Mouse (Mus musculus) stomach, postnatal 0 days (tissue): ENCODE results near the gene Smarcd2.

ENCODE experiments used
- CTCF ChIP-seq: IDR thresholded peaks from 2 replicates; pipeline ENCODE4 v1.5.1; 2016; ENCODE audit warnings: antibody characterized with exemption, low read depth, mild to moderate bottlenecking, moderate library complexity
- EP300 ChIP-seq: optimal IDR thresholded peaks from 2 replicates; pipeline ENCODE3; 2016; ENCODE audit warnings: antibody characterized with exemption

DNA sequence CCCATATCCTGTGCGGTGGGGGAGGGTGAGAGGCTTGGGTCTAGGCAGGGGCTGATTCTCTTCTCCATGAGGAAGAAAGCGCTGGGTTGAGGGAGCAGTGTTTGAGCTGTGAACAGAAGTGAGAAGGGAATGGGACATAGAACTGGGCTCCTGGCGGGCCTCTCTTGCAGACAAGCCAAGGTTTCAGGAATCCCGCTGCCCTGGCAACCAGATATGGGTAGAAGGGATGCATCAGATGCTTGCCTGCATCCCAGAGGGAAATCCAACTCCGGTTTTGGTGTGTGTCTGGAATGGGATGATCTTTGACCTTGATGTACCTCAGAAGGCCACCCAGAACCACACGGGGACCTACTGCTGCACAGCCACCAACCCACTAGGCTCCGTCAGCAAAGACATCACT lies 13.4 kb upstream of the Smarcd2 start:
- TF ChIP-seq EP300 (no peak), CTCF (no peak)
